8 mouse cellular contexts compared by ENCODE assay signal in the genomic region with DNA sequence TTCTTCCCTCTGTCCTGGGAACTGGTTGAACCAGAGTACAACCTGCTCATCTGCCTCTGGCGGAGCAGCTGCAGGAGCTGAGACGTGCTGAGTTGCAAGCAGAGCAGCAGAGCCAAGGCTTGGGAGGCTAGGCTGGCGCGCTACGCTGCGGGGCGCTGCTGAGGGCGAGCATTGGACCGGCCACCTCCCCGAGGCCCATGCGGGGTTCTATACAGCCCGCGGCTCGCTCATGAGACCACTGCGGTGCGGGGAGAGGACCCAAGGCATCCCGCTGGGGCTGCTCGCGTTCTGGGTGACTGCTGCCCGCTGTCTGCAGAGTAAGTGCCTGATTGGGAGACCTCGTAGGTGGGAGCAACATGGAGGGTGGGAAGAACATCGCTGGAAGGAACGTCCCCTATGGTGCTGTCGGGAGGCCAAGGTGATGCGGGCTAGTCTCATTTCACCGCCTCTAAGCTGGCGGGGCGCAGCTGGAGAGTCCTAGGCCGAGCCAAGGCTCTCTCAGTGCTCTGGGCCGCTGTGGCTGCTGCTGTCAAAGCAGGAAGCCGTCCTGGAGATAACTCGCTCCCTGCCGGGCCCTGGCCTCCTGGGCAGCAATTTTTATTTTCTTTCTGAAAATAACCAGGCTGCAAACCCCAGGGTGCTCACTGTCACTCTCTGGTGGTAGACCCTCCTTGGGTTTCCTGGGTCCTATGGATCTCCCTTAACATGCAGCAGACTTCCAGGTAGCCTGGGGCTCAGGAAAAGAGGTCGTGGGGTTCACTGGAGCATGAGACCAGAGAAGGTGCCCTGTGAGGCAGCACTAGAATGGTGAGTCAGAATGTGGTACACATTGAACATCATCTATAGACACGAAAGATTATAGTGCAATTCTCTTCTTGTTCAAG. TPM values are rescaled to one million over a fixed set of nuclear protein-coding genes. Genes with fewer than 3 reads are reported as not detected.
DNase-seq lines count a peak whose midpoint lies in the region; ATAC-seq and TF ChIP-seq lines count a peak whose summit lies in the region.

A gene (plus strand): TSS at position 4 of the 884 bp plus-strand sequence.

- ATAC-seq in heart, postnatal 0 days (ENCODE audit: insufficient read depth, low read depth), result peak; percentile 59

- 0 out of 2 replicates have a peak, but pooled peaks have one; percentile 2 for TF ChIP-seq CTCF in heart, postnatal 0 days (IDR thresholded peaks at IDR 0.05; ENCODE audit: low read depth)

- H3K4me3 ChIP-seq in embryonic facial prominence, embryonic 10.5 days, result peak within 1 kb of the TSS; percentile 64
- peak within 1 kb of the TSS; percentile 52 for H3K4me3 ChIP-seq in heart, postnatal 0 days (ENCODE audit: low read depth, low read length)

- peak within 1 kb of the TSS; percentile 78 for H3K27ac ChIP-seq in embryonic facial prominence, embryonic 10.5 days (replicated peaks)
- H3K27ac ChIP-seq in heart, postnatal 0 days (ENCODE audit: low read depth), result peak within 1 kb of the TSS; percentile 56

- peak; percentile 22 to 39 for DNase-seq in layer of hippocampus, adult 18-20 months (ENCODE audit: low spot score in 2 of 2)
- no peak for DNase-seq in layer of hippocampus, adult 9-10 months (ENCODE audit: low spot score)
- peak; percentile 70 for DNase-seq in embryonic facial prominence, embryonic 10.5 days (ENCODE audit: low spot score)
- DNase-seq in heart, postnatal 0 days (ENCODE audit: low spot score), result peak; percentile 25
- DNase-seq in layer of hippocampus, postnatal 14 days (ENCODE audit: low spot score in 2 of 2), result peak; percentile 13 to 31
- DNase-seq in lung, postnatal 14 days, result peak; percentile 3
- peak; percentile 50 for DNase-seq in right cerebral cortex, postnatal 14 days
- DNase-seq in MN1 (ENCODE audit: low spot score), result no peak

- WGBS in embryonic facial prominence, embryonic 10.5 days, result 5% methylated on average over 35 of the region's 35 CpGs
- WGBS in heart, postnatal 0 days, result 5% methylated on average over 35 of the region's 35 CpGs

- H3K9ac ChIP-seq in heart, postnatal 0 days (replicated peaks; ENCODE audit: low read depth, low read length), result peak within 1 kb of the TSS; percentile 51

- H3K36me3 ChIP-seq in embryonic facial prominence, embryonic 10.5 days (replicated peaks), result no peaks in the 10 kb centered on the region
- no peaks in the 10 kb centered on the region for H3K36me3 ChIP-seq in heart, postnatal 0 days (replicated peaks; ENCODE audit: control insufficient read depth, insufficient read depth, low read length)

- peaks cover 23% of the 10 kb centered on the region for H3K4me1 ChIP-seq in embryonic facial prominence, embryonic 10.5 days
- H3K4me1 ChIP-seq in heart, postnatal 0 days (ENCODE audit: control insufficient read depth, insufficient read depth), result peaks cover 9% of the 10 kb centered on the region

- peaks cover 40% of the 10 kb centered on the region for H3K27me3 ChIP-seq in embryonic facial prominence, embryonic 10.5 days (replicated peaks; ENCODE audit: low read depth, poor library complexity, severe bottlenecking)
- no peaks in the 10 kb centered on the region for H3K27me3 ChIP-seq in heart, postnatal 0 days (ENCODE audit: control insufficient read depth, insufficient read depth, low read length)

- no peaks in the 10 kb centered on the region for H3K9me3 ChIP-seq in embryonic facial prominence, embryonic 10.5 days
- no peaks in the 10 kb centered on the region for H3K9me3 ChIP-seq in heart, postnatal 0 days (replicated peaks; ENCODE audit: control insufficient read depth, low read length)

- no peak for TF ChIP-seq EP300 in heart, postnatal 0 days (IDR thresholded peaks at IDR 0.05; ENCODE audit: low read depth)

- peak within 1 kb of the TSS; percentile 87 for H3K4me2 ChIP-seq in heart, postnatal 0 days (ENCODE audit: low read depth, low read length)

RNA-seq across cellular contexts. Expression of the gene that starts here (rescaled TPM):
- total RNA-seq in layer of hippocampus, adult 18-20 months (2021), result 1 to 10 TPM; 6.4 TPM
- 1.1 and 1.2 TPM in 2 replicates for polyA plus RNA-seq in embryonic facial prominence, embryonic 10.5 days (2016; fragmentation: Nextera tagmentation; extraction: Ambion mirVana)
- 1.6 TPM in 2 replicates for total RNA-seq in heart, postnatal 0 days (2014; rRNA removed; ENCODE audit: low replicate concordance)
- polyA plus RNA-seq in heart, postnatal 0 days (2015; fragmentation: Nextera tagmentation; extraction: Ambion mirVana), result 1.1 and 1.5 TPM in 2 replicates
- total RNA-seq in layer of hippocampus, postnatal 14 days (2021), result 1 to 10 TPM; 6.3 to 7.2 TPM

Comparison
In these comparisons a context has a peak if more than half of its experiments do, and no peak if none do; other contexts are left out.
1. DNase-seq: peak in layer of hippocampus, adult 18-20 months (2 of 2), embryonic facial prominence, embryonic 10.5 days (single experiment), heart, postnatal 0 days (single experiment), layer of hippocampus, postnatal 14 days (2 of 2), lung, postnatal 14 days (single experiment) and right cerebral cortex, postnatal 14 days (single experiment); none in layer of hippocampus, adult 9-10 months (single experiment) and MN1 (single experiment).